Mouse (Mus musculus) liver, embryonic 11.5 days (tissue): Measurements from ENCODE around the gene Elmo2. TPM values are rescaled to one million over a fixed set of nuclear protein-coding genes. Genes with fewer than 3 reads are reported as not detected.

Experiments
- ATAC-seq: fragments of 200-750 bp; cut with Nextera tagmentation; replicated peaks from 2 replicates; pipeline ENCODE4 v1.8.0; 2017; ENCODE audit warnings: moderate number of reproducible peaks, mild to moderate bottlenecking, moderate TSS enrichment, moderate library complexity; ENCODE audit not compliant: low FRiP score
- DNase-seq: peaks from one replicate; pipeline ENCODE4 v3.0.0-alpha.2; 2017; ENCODE audit warnings: low spot score
- H3K27ac ChIP-seq: fragments of 300-500 bp; sonication (generic); 2 replicates; pipeline ENCODE4 v1.5.1; 2014; ENCODE audit warnings: mild to moderate bottlenecking, low read depth, low read length, control low read depth
- H3K27me3 ChIP-seq: fragments of 300-500 bp; sonication (generic); replicated peaks from 2 replicates; pipeline ENCODE4 v1.6.1; 2014; ENCODE audit warnings: low read length, mixed read lengths; ENCODE audit not compliant: control insufficient read depth, insufficient read depth
- H3K36me3 ChIP-seq: fragments of 300-500 bp; sonication (generic); 2 replicates; pipeline ENCODE4 v1.6.1; 2014; ENCODE audit warnings: mild to moderate bottlenecking, low read length, moderate library complexity, mixed read lengths; ENCODE audit not compliant: control insufficient read depth, insufficient read depth
- H3K4me1 ChIP-seq: fragments of 300-500 bp; sonication (generic); replicated peaks from 2 replicates; pipeline ENCODE4 v1.6.1; 2014; ENCODE audit warnings: low read length, mixed read lengths; ENCODE audit not compliant: control insufficient read depth, insufficient read depth
- H3K4me2 ChIP-seq: fragments of 300-500 bp; sonication (generic); 2 replicates; pipeline ENCODE4 v1.6.1; 2014; ENCODE audit warnings: mild to moderate bottlenecking, control low read depth, moderate library complexity
- H3K4me3 ChIP-seq: fragments of 300-500 bp; sonication (generic); 2 replicates; pipeline ENCODE4 v1.5.1; 2014; ENCODE audit warnings: low read depth, low read length, control low read depth
- H3K9ac ChIP-seq: fragments of 300-500 bp; sonication (generic); 2 replicates; pipeline ENCODE4 v1.6.1; 2014; ENCODE audit warnings: low read depth, low read length, control low read depth
- H3K9me3 ChIP-seq: fragments of 300-500 bp; sonication (generic); 2 replicates; pipeline ENCODE4 v1.6.1; 2016; ENCODE audit warnings: low read length, inconsistent platforms, mixed read lengths; ENCODE audit not compliant: control insufficient read depth
- WGBS: fragments of 180-500 bp; shearing (Covaris S2); extraction: QIAGEN DNeasy Blood & Tissue Kit; methylation state at CpG from one replicate; pipeline ENCODE4 v1.1.7; 2014; 5-methylcytosine and 5-hydroxymethylcytosine counted together
- polyA plus RNA-seq: library from polyadenylated mRNA; unstranded; fragments of >200 nt; fragmentation: Nextera tagmentation; extraction: Ambion mirVana; gene quantifications from 2 replicates; pipeline ENCODE4 v1.2.1, GENCODE M21; 2014

The Elmo2 gene
- polyA plus RNA-seq, 1 experiment from 2014 or later = 36.4 TPM

- H3K27me3 ChIP-seq = no peaks in the 10 kb centered on the region
- no peak overlapping the region for H3K9ac ChIP-seq
- H3K27ac ChIP-seq = no peak overlapping the region
- ATAC-seq (no peak), DNase-seq (no peak)
- WGBS = 93% methylated on average over 12 of the region's 12 CpGs
- H3K36me3 ChIP-seq = peaks cover 14% of the 10 kb centered on the region
- H3K4me1 ChIP-seq = peaks cover 6% of the 10 kb centered on the region
- no peak overlapping the region for H3K4me2 ChIP-seq
- H3K4me3 ChIP-seq = no peak overlapping the region
- H3K9me3 ChIP-seq = no peaks in the 10 kb centered on the region
These were observed 14.7 kb downstream of the Elmo2 start for GRCm38 (mm10) chr2:165311577-165311976.

DNA sequence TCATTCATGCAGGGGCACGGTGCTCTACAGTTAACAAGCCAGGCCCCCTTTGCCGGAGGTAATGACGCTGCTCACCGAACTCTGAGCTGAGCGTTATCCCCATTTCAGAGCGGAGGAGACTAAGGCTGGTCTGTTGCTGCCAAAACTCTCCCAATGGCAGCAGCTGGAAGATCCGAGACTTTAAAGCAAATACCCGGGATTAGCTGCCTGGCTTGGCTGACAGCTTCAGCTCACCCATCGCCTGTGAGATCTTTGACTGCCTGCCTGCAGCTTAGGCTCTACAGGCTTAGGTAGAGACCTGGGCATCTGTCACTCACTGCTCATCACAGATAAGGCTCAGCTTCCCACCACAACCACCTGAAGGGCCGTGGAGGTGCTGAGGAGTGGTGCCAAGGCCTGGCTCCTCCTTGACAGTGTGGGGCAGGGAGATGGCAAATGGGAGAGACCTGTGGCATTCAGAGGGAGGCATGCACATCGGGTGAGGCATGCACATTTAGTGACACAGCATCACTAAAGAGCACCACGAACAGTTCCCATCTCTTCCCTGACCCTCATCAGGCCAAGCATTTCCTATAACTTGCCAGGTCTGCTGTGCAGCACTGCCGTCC, 15.4 kb downstream of the Elmo2 start:
- DNase-seq (no peak), ATAC-seq (no peak)
- no peak overlapping the region for H3K9ac ChIP-seq
- H3K4me3 ChIP-seq = no peak overlapping the region
- H3K27ac ChIP-seq = no peak overlapping the region
- WGBS = 80% methylated on average over 13 of the region's 13 CpGs
- no peak overlapping the region for H3K4me2 ChIP-seq
- no peaks in the 10 kb centered on the region for H3K27me3 ChIP-seq
- H3K9me3 ChIP-seq = no peaks in the 10 kb centered on the region
- peaks cover 14% of the 10 kb centered on the region for H3K36me3 ChIP-seq
- peaks cover under 1% of the 10 kb centered on the region; the same call in 1 of the 2 replicates for H3K4me1 ChIP-seq

DNA sequence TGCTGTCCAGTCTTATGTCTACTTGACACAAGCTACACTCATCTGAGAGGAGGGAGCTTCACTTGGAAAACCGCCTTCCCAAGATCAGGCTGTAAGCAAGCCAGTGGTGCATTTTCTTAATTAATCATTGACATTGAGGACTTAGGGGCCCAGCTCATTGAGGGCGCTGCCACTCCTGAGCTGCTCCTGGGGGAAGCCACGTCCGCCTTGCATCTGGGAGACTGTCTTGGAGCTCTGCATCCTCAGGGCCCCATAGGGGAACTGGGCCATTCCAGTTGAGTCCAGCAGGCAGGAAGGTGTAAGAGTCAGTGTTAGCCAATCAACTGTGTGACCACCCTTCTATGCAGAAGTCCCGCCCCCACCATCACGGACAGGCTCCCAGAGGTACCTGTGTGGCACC, 18.5 kb downstream of the Elmo2 start:
- ATAC-seq (no peak), DNase-seq (no peak)
- peaks cover 16% of the 10 kb centered on the region for H3K36me3 ChIP-seq
- no peaks in the 10 kb centered on the region for H3K9me3 ChIP-seq
- no peaks in the 10 kb centered on the region; the same call in 1 of the 2 replicates for H3K4me1 ChIP-seq
- no peak overlapping the region for H3K9ac ChIP-seq
- no peak overlapping the region for H3K4me3 ChIP-seq
- no peak overlapping the region for H3K27ac ChIP-seq
- no peaks in the 10 kb centered on the region for H3K27me3 ChIP-seq
- H3K4me2 ChIP-seq = no peak overlapping the region
- 91% methylated on average over 6 of the region's 6 CpGs for WGBS

- no peak for DNase-seq
- Histone ChIP-seq H3K27ac (no peak overlapping the region; the same call in 1 of the 2 replicates), H3K9me3 (no peaks in the 10 kb centered on the region), H3K4me3 (no peak overlapping the region), H3K4me1 (no peaks in the 10 kb centered on the region; the same call in 1 of the 2 replicates), H3K9ac (no peak overlapping the region), H3K27me3 (no peaks in the 10 kb centered on the region), H3K36me3 (peaks cover 15% of the 10 kb centered on the region), H3K4me2 (0 out of 2 replicates have a peak overlapping the region, but pooled peaks have one; percentile 6)
- 80% methylated on average over 8 of the region's 8 CpGs for WGBS
- ATAC-seq = no peak
These were observed 20.8 kb downstream of the Elmo2 start for GRCm38 (mm10) chr2:165305438-165305837.

GRCm38 (mm10) chr2:165304819-165305218, 21.5 kb downstream of the Elmo2 start:
- DNase-seq (no peak), ATAC-seq (no peak)
- Histone ChIP-seq H3K4me2 (no peak overlapping the region), H3K4me3 (no peak overlapping the region), H3K4me1 (no peaks in the 10 kb centered on the region; the same call in 1 of the 2 replicates), H3K27me3 (no peaks in the 10 kb centered on the region), H3K27ac (peak overlapping the region; percentile 35; the same call in 1 of the 2 replicates), H3K36me3 (peaks cover 15% of the 10 kb centered on the region), H3K9me3 (no peaks in the 10 kb centered on the region), H3K9ac (no peak overlapping the region)
- 76% methylated on average over 19 of the region's 19 CpGs for WGBS

DNA sequence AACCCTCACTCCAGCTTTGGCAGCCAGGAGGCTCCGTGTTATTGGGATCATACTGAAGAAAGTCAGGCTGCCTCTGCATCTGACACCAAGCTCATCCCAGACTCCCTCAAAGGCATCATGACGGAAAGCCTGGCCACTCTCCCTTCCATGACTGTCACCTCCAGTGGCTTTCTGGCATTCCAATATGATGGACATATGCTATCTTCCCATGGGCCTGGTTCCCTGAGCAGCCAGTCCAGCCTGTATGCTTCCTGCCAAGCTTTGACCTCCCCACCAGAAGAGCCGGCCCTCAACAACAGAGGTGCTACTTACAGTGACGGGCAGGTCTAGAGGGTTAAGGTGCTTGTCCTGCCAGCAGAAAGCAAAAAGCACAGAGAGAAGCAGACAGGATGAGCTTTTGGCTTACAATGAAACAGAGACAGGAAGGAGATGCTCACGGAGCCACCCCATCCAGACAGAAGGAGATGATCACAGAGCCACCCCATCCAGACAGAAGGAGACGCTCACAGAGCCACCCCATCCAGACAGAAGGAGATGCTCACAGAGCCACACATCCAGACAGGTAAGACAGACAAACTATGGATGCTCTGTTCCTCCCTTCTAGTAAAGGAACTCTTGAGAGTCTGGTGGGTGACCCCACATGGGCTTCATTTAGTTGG, 22.8 kb downstream of the Elmo2 start:
- Histone ChIP-seq H3K9me3 (no peaks in the 10 kb centered on the region), H3K36me3 (peaks cover 15% of the 10 kb centered on the region), H3K4me1 (no peaks in the 10 kb centered on the region; the same call in 1 of the 2 replicates), H3K9ac (no peak overlapping the region), H3K4me3 (no peak overlapping the region), H3K27ac (no peak overlapping the region), H3K4me2 (no peak overlapping the region), H3K27me3 (no peaks in the 10 kb centered on the region)
- no peak for DNase-seq
- 92% methylated on average over 6 of the region's 6 CpGs for WGBS
- no peak for ATAC-seq

DNA sequence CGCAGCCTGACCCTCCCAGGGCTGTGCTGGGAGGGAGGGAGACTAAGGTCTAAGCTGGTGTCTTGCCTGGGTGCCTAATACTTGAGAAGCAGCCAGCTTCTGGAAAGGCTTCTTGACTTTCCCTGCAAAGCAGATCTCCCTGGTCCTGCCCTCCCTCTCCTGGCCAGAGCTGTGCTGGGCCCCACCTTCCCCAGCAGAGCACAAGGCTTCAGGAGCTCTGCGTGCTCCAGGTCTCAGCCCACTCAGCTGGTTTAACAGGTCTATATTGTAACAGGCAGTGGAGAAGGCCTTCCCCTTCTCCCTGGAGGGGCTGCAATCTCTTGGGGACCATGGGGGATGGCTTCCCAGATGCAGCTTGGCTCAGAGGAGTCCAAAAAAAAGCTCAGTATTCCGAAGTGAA, 24.9 kb downstream of the Elmo2 start:
- H3K36me3 ChIP-seq = peaks cover 21% of the 10 kb centered on the region

DNA sequence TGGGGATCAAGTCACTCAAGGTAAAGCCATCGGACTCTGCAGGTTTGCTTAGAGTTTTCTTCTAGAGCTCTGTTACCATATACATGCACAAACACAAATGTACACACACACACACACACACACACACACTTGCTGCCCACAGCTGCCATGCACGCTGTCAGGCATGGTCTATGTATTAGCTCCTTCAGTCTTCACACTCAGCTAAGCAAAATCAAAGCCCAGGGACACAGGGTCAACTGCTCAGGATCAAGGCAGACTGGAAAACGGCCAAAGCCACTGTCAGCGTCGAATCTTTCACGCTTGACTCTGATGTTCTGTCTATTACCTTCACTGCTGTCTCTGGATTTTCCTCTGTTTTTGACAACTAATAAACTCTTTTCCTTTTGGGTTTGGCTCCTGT, 25.4 kb downstream of the Elmo2 start:
- Histone ChIP-seq H3K9me3 (no peaks in the 10 kb centered on the region), H3K27ac (no peak overlapping the region), H3K4me2 (no peak overlapping the region), H3K36me3 (peaks cover 21% of the 10 kb centered on the region), H3K4me1 (no peaks in the 10 kb centered on the region; the same call in 1 of the 2 replicates), H3K4me3 (no peak overlapping the region), H3K27me3 (no peaks in the 10 kb centered on the region), H3K9ac (no peak overlapping the region)
- WGBS = 83% methylated on average over 6 of the region's 6 CpGs
- no peak for DNase-seq
- ATAC-seq = no peak

More for the DNA sequence above, 24.9 kb downstream of the Elmo2 start:
- no peak overlapping the region for H3K4me3 ChIP-seq
- ATAC-seq (no peak), DNase-seq (no peak)
- H3K27me3 ChIP-seq = no peaks in the 10 kb centered on the region
- no peaks in the 10 kb centered on the region; the same call in 1 of the 2 replicates for H3K4me1 ChIP-seq
- H3K9ac ChIP-seq = no peak overlapping the region
- H3K9me3 ChIP-seq = no peaks in the 10 kb centered on the region
- H3K4me2 ChIP-seq = no peak overlapping the region
- no peak overlapping the region for H3K27ac ChIP-seq
- WGBS = 74% methylated on average over 3 of the region's 3 CpGs

- Histone ChIP-seq H3K9ac (no peak overlapping the region), H3K9me3 (no peaks in the 10 kb centered on the region), H3K36me3 (peaks cover 21% of the 10 kb centered on the region), H3K27ac (no peak overlapping the region), H3K4me3 (no peak overlapping the region), H3K4me1 (no peaks in the 10 kb centered on the region; the same call in 1 of the 2 replicates), H3K4me2 (no peak overlapping the region), H3K27me3 (no peaks in the 10 kb centered on the region)
- 71% methylated on average over 8 of the region's 8 CpGs for WGBS
- no peak for DNase-seq
- ATAC-seq = no peak
These were observed 25.9 kb downstream of the Elmo2 start for GRCm38 (mm10) chr2:165300424-165300823.
